Mouse (Mus musculus) spleen, postnatal 14 days (tissue): ENCODE measurements around the gene Tmem41a.

Experiments
- DNase-seq, 2 experiments: peaks; one replicate each; pipeline ENCODE4 v3.0.0; 2021 to 2022; ENCODE audit warnings: low spot score in 2 of 2

Tmem41a gene

GRCm38 (mm10) chr16:21901286-21901685 lies 46.1 kb downstream of the Tmem41a start:
- DNase-seq: no peak

GRCm38 (mm10) chr16:21893890-21894289 lies 53.5 kb downstream of the Tmem41a start:
- no peak for DNase-seq

GRCm38 (mm10) chr16:21887601-21888000 lies 59.8 kb downstream of the Tmem41a start:
- DNase-seq: no peak
